Mouse (Mus musculus): ENCODE measurements around the gene Slamf7. TPM values are rescaled to one million over a fixed set of nuclear protein-coding genes. Genes with fewer than 3 reads are reported as not detected.

Slamf7 gene
- polyA plus RNA-seq, 1 experiment from 2014 or later: 0.18 TPM

DNA sequence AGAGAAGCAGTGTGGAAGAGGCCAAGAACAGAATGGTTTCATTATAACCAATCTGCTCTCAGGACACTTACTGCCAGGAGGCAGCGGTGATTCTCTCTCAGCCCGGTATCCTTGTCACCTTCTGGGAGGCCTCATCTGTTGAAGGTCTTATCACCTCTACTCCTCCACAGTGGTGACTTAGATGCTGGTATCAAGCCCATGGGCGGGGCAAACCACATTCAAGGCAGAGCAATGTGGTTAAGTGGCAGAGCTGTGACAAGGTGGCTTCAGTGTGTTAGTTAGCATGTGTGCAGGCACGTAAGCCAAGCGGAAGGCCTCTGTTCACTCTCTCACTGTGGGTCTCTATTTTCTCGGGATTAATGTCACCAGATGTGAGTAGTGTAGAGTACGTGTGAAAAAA, 9.2 kb downstream of the Slamf7 start:
- 77% methylated on average over 7 of the region's 7 CpGs for WGBS
- Histone ChIP-seq H3K4me2 (replicated peaks; ENCODE audit: low read depth) (no peak overlapping the region), H3K9ac (ENCODE audit: low read depth, low read length) (no peak overlapping the region), H3K4me3 (ENCODE audit: low read depth, low read length) (no peak overlapping the region), H3K27me3 (replicated peaks; ENCODE audit: control insufficient read depth, insufficient read depth, low read length) (no peaks in the 10 kb centered on the region), H3K4me1 (replicated peaks; ENCODE audit: control insufficient read depth, insufficient read depth, low read length) (no peaks in the 10 kb centered on the region), H3K9me3 (ENCODE audit: control insufficient read depth) (no peaks in the 10 kb centered on the region), H3K36me3 (ENCODE audit: control insufficient read depth, insufficient read depth) (no peaks in the 10 kb centered on the region), H3K27ac (ENCODE audit: low read depth, low read length) (no peak overlapping the region)
- no peak for ATAC-seq
- no peak for TF ChIP-seq CTCF (IDR thresholded peaks at IDR 0.05; ENCODE audit: low read depth)

DNA sequence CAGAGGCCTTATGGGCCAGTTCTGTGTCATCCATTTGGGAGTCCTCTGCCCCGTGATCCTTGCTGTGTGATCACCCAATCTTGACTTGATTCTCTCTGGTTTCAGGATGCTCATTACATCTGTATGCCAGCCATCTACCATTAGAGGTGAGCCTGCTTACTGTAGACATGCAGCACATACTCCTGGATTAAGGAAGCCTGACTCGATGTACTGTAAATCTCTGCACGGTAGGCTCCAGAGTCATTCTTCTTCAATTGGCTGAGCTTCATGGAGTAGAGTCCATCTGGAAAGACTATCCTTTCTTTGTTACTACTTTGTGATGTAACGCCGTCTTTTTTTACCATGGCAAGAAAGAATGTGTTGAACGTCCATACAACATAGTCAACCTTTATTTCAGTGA, 12.0 kb downstream of the Slamf7 start:
- TF ChIP-seq CTCF (IDR thresholded peaks at IDR 0.05; ENCODE audit: low read depth): no peak
- Histone ChIP-seq H3K27ac (ENCODE audit: low read depth, low read length) (no peak overlapping the region), H3K9me3 (ENCODE audit: control insufficient read depth) (no peaks in the 10 kb centered on the region), H3K4me2 (replicated peaks; ENCODE audit: low read depth) (no peak overlapping the region), H3K9ac (ENCODE audit: low read depth, low read length) (no peak overlapping the region), H3K27me3 (replicated peaks; ENCODE audit: control insufficient read depth, insufficient read depth, low read length) (no peaks in the 10 kb centered on the region), H3K4me1 (replicated peaks; ENCODE audit: control insufficient read depth, insufficient read depth, low read length) (no peaks in the 10 kb centered on the region), H3K36me3 (ENCODE audit: control insufficient read depth, insufficient read depth) (no peaks in the 10 kb centered on the region), H3K4me3 (ENCODE audit: low read depth, low read length) (no peak overlapping the region)
- ATAC-seq: no peak
- WGBS: 94% methylated on average over 6 of the region's 6 CpGs

DNA sequence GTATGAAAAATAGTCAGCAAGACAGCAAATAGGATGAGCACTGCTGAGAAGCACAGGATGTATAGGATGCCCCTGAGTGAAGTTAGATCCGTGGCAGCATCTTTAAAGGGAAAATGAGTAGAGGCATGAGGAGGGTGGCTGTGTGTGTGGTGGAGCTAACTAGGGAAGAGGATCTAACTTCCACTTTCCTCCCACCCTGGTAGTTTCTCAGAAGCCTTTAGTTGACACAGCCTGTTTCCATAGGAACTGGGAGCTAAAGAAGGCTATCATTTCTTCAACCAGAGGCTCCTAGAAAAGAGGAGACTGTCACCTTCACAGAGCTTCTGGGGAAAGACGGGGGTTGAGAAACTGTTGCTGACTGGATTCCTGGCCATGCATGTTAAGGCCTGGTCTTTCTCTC, 14.1 kb downstream of the Slamf7 start:
- TF ChIP-seq CTCF (IDR thresholded peaks at IDR 0.05; ENCODE audit: low read depth): no peak
- ATAC-seq: no peak
- H3K27me3 ChIP-seq (replicated peaks; ENCODE audit: control insufficient read depth, insufficient read depth, low read length): no peaks in the 10 kb centered on the region
- H3K4me1 ChIP-seq (replicated peaks; ENCODE audit: control insufficient read depth, insufficient read depth, low read length): no peaks in the 10 kb centered on the region
- H3K9me3 ChIP-seq (ENCODE audit: control insufficient read depth): no peaks in the 10 kb centered on the region
- H3K36me3 ChIP-seq (ENCODE audit: control insufficient read depth, insufficient read depth): no peaks in the 10 kb centered on the region
- H3K4me3 ChIP-seq (ENCODE audit: low read depth, low read length): no peak overlapping the region
- WGBS: 68% methylated on average over 2 of the region's 2 CpGs
- no peak overlapping the region for H3K27ac ChIP-seq (ENCODE audit: low read depth, low read length)
- H3K4me2 ChIP-seq (replicated peaks; ENCODE audit: low read depth): no peak overlapping the region
- H3K9ac ChIP-seq (ENCODE audit: low read depth, low read length): no peak overlapping the region

DNA sequence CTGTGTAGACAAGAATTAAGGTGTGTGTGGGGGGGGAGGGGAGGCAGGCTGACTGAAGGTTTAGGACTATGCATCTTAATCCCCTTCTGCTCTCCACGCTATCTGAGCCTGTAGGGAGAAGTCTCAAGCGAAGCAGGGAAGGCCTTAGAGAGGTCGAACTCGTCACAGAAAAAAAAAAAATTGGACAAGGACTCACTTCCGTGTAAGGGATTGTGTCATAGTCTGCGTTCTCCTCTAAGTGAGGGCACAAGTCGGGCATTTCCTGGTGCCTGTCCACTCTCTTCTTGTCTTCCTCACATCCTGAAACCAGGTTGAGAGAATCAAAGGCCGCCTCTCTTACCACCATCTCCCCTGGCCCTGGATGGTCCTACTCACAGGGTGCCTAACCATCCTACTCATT, 15.7 kb downstream of the Slamf7 start:
- no peak for ATAC-seq
- no peak overlapping the region for H3K4me2 ChIP-seq (replicated peaks; ENCODE audit: low read depth)
- no peaks in the 10 kb centered on the region for H3K4me1 ChIP-seq (replicated peaks; ENCODE audit: control insufficient read depth, insufficient read depth, low read length)
- no peak for TF ChIP-seq CTCF (IDR thresholded peaks at IDR 0.05; ENCODE audit: low read depth)
- no peaks in the 10 kb centered on the region for H3K36me3 ChIP-seq (ENCODE audit: control insufficient read depth, insufficient read depth)
- H3K9ac ChIP-seq (ENCODE audit: low read depth, low read length): no peak overlapping the region
- H3K27me3 ChIP-seq (replicated peaks; ENCODE audit: control insufficient read depth, insufficient read depth, low read length): no peaks in the 10 kb centered on the region
- WGBS: 79% methylated on average over 8 of the region's 8 CpGs
- no peak overlapping the region for H3K4me3 ChIP-seq (ENCODE audit: low read depth, low read length)
- H3K9me3 ChIP-seq (ENCODE audit: control insufficient read depth): no peaks in the 10 kb centered on the region
- no peak overlapping the region for H3K27ac ChIP-seq (ENCODE audit: low read depth, low read length)

DNA sequence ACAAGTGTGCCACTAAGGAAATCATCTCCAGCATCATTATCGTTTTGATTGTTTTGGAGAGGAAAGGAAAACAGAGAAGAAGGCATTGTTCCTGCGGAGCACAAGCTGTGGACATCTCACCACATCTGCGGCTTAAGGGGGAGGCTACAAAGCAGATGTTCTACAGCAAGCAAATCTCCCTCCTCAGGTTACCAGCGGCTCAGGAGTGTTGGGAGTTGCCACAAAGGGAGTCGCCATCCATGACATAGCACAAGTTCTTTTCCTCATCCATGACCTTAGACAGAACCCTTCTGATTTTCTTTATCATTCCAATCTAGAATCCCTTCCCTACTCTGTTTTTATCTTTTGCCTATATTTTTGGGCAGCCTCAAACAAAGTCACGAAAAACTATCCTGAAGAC, 17.1 kb downstream of the Slamf7 start:
- Histone ChIP-seq H3K4me2 (replicated peaks; ENCODE audit: low read depth) (no peak overlapping the region), H3K36me3 (ENCODE audit: control insufficient read depth, insufficient read depth) (no peaks in the 10 kb centered on the region), H3K4me3 (ENCODE audit: low read depth, low read length) (no peak overlapping the region), H3K27me3 (replicated peaks; ENCODE audit: control insufficient read depth, insufficient read depth, low read length) (no peaks in the 10 kb centered on the region), H3K27ac (ENCODE audit: low read depth, low read length) (no peak overlapping the region), H3K4me1 (replicated peaks; ENCODE audit: control insufficient read depth, insufficient read depth, low read length) (no peaks in the 10 kb centered on the region), H3K9me3 (ENCODE audit: control insufficient read depth) (no peaks in the 10 kb centered on the region), H3K9ac (ENCODE audit: low read depth, low read length) (no peak overlapping the region)
- ATAC-seq: no peak
- no peak for TF ChIP-seq CTCF (IDR thresholded peaks at IDR 0.05; ENCODE audit: low read depth)
- 54% methylated on average over 6 of the region's 6 CpGs for WGBS

DNA sequence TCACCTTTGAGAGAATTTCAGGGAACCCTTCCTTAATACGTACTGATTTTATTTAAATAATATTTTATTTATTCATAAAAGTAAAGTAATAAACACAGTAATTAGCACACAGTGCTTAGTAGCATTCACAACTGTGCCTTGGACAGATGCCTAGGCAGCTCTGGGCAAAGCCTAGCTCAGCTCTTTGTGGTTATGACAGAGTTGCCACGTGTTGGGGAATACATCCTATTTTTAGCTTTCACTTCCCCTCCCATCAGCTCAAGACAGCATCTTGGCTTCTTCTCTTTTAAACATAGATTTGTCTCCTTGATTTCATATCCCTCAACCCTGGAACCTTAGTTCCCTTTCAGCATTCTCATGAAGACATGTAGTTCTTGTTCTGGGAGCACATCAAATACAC, 21.4 kb downstream of the Slamf7 start:
- no peak overlapping the region for H3K4me3 ChIP-seq (ENCODE audit: low read depth, low read length)
- no peaks in the 10 kb centered on the region for H3K27me3 ChIP-seq (replicated peaks; ENCODE audit: control insufficient read depth, insufficient read depth, low read length)
- no peak for ATAC-seq
- no peak overlapping the region for H3K4me2 ChIP-seq (replicated peaks; ENCODE audit: low read depth)
- 54% methylated on average over 2 of the region's 2 CpGs for WGBS
- no peak overlapping the region for H3K9ac ChIP-seq (ENCODE audit: low read depth, low read length)
- no peak overlapping the region for H3K27ac ChIP-seq (ENCODE audit: low read depth, low read length)
- no peaks in the 10 kb centered on the region for H3K36me3 ChIP-seq (ENCODE audit: control insufficient read depth, insufficient read depth)
- H3K9me3 ChIP-seq (ENCODE audit: control insufficient read depth): no peaks in the 10 kb centered on the region
- no peak for TF ChIP-seq CTCF (IDR thresholded peaks at IDR 0.05; ENCODE audit: low read depth)
- H3K4me1 ChIP-seq (replicated peaks; ENCODE audit: control insufficient read depth, insufficient read depth, low read length): no peaks in the 10 kb centered on the region

DNA sequence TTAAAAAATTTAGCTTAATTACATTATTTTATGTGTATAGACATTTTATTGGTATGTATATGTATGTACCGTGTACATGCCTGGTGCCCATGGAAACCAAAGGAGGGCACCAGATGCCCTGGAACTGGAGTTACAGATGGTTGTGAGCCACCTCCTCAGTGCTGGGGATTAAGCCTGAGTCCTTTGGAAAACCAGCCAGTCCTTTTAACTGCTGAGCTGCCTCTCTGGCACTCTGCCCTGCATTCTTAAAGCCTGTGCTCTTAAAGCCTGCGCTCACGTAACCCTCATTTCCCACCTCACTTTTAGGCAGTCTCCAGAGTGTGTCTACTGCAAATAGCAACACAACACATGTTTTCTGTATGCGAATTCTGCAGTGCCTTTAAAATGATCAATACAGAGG, 21.9 kb downstream of the Slamf7 start:
- WGBS: 76% methylated on average over 4 of the region's 4 CpGs
- no peaks in the 10 kb centered on the region for H3K27me3 ChIP-seq (replicated peaks; ENCODE audit: control insufficient read depth, insufficient read depth, low read length)
- H3K9me3 ChIP-seq (ENCODE audit: control insufficient read depth): no peaks in the 10 kb centered on the region
- no peaks in the 10 kb centered on the region for H3K36me3 ChIP-seq (ENCODE audit: control insufficient read depth, insufficient read depth)
- no peak for TF ChIP-seq CTCF (IDR thresholded peaks at IDR 0.05; ENCODE audit: low read depth)
- H3K9ac ChIP-seq (ENCODE audit: low read depth, low read length): no peak overlapping the region
- no peak overlapping the region for H3K4me3 ChIP-seq (ENCODE audit: low read depth, low read length)
- no peaks in the 10 kb centered on the region for H3K4me1 ChIP-seq (replicated peaks; ENCODE audit: control insufficient read depth, insufficient read depth, low read length)
- no peak overlapping the region for H3K27ac ChIP-seq (ENCODE audit: low read depth, low read length)
- no peak for ATAC-seq
- no peak overlapping the region for H3K4me2 ChIP-seq (replicated peaks; ENCODE audit: low read depth)

Measured in intestine, postnatal 0 days (tissue).